Mouse (Mus musculus) kidney, adult 2 months (tissue): ENCODE data around the gene Mlh3.

Source experiments
- CTCF ChIP-seq: fragments of 200-500 bp; conservative IDR thresholded peaks from 2 replicates; pipeline ENCODE4 v1.5.1; 2011; ENCODE audit warnings: low read depth, mild to moderate bottlenecking, control low read depth, low read length, moderate library complexity, mixed read lengths; ENCODE audit not compliant: insufficient read depth, insufficient read length
- POLR2A ChIP-seq: fragments of 200-500 bp; IDR thresholded peaks from one replicate; pipeline ENCODE4 v1.6.1; 2011; ENCODE audit warnings: low read depth, low read length, control low read depth

DNA sequence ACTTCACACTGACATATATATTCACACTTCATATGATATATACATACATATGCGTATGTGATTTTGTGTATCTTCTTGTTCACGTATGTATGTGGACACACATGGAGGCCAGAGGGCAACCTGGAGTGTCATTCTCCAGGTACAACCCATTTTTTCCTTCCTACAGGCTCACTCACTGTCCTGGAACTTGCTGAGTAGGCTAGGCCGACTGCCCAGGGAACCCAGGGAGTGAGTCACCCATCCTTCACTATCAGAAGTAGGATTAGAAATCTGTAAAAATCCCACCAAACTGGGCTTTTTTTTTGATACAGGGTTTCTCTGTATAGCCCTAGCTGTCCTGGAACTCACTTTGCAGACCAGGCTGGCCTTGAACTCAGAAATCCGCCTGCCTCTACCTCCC lies 14.6 kb upstream of the Mlh3 start:
- no peak for TF ChIP-seq CTCF
- no peak for TF ChIP-seq POLR2A
